Mouse (Mus musculus) kidney, postnatal 10 days (tissue): ENCODE measurements around the gene Gucy2c.
A peak's percentile ranks its signal among the peaks of the same experiment; 100 is the strongest.
"Not testable (repeated sequence)": the region's sequence is repeated elsewhere in the genome, so short reads cannot be mapped to it uniquely, and the experiment has no call there.

ENCODE experiments used
- DNase-seq: peaks from one replicate; pipeline ENCODE4 v3.0.0; 2021; ENCODE audit warnings: mixed read lengths

The Gucy2c gene

DNA sequence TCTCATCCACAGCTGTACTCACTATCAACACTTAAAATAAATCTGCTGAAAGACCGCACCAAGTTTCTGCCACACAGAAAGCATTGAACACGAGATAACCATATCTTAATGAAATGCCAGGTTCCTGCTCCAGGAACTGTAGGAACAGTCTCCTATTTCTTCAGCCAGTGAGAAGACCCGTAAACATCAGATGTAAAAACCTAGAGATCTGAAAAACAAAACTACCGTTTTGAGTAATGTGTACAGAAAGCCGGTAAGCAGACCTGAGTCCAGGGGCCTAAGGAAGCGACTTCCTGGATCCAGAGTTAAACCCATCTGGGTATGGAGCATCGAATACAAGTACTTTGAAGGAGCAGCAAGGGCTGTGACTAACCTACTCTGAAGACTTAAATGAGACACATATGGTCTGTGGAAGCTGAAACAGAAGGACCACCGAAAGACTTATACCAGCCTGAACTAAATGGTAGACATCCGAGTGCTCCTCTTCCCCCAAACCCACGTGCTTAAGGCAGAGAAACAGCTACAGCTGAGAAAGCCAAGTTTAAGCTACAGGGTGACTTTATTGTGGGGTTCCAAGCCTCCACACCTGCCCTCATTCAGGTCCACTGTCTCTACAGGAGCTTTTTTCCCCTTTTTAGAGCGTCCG lies 21.7 kb upstream of the Gucy2c start:
- DNase-seq = no peak

DNA sequence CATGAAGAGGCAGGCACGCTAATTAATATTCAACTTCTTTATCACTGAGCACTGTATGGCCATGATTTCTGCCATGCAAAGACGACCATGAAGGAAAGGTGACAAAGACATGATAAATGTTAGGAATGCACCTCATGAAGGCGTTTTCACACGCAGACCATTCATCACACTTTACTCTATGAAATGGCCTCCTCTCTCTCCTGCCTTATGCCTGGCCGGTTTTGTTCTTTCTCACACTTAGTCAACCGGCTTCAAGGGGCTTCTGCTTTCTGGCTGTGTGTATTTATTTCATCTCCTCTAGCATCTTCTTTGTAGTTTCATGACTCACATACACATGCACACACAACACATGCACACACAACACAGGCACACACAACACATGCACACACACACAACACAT lies 19.7 kb upstream of the Gucy2c start:
- DNase-seq = no peak

DNA sequence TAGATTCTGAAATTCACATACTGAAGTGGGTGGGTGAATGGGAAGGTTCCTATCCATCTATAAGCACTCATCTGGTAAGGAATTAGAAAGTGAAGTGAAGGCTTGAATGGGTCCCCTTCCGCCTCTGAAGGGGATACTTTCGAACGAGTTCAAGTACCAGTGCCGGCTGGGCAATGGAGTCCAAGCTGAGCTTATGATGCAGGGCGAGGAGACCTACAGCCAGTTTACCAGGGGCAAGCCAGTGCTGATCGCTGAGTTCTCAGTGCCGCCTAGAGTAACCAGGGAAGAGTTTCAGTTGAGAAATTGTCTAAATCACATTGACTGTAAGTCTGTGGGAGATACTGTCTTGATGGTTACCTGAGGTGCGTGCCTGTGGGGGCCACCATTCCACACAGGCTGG lies 19.1 kb upstream of the Gucy2c start:
- no peak for DNase-seq

DNA sequence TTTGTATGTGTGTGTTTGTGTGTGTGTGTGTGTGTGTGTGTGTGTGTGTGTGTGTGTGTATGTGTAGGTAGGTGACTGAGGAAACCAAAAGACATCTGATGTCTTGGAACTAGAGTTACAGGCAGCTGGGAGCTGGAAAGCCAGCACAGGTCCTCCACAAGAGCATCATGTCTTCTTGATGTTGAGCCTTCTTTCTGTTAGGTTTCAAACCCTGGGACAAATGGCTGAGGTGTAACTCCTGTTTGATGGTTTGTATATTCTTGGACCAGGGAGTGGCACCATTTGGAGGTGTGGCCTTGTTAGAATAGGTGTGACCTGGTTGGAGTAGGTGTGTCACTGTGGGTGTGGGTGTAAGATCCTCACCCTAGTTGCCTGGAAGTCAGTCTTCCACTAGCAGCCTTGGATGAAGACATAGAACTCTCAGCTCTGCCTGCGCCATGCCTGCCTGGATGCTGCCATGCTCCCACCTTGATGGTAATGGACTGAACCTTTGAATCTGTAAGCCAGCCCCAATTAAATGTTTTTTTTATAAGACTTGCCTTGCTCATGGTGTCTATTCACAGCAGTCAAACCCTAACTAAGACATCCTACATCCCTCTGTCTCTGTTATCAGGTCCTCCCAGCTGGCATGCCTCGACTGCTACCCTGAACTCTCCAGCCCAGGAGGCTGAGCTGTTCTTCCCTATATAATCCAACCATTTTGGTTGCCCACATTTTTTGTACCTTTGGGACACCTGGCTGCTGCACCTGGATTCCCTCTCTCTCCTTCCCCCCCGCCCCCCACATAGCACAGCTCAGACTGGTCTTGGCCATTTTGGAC lies 16.5 kb upstream of the Gucy2c start:
- DNase-seq = not testable (repeated sequence)

DNA sequence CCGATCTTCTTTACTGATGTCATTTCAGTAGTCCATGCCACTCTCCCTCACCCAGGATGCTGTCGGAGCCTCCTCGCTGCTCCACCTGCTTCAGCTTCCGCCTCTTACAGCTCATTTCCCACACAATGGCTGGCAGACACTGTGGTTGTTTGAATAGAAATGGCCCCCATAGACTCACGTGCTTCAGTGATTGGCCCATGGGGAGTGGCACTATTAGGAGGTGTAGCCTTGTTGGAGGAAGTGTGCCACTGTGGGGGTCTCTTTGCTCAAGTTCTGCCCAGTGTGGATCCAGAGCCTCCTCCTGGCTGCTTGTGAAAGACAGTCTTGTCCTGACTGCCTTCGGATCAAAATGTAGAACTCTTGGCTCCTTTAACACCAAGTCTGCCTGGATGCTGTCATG lies 14.3 kb upstream of the Gucy2c start:
- DNase-seq = no peak

DNA sequence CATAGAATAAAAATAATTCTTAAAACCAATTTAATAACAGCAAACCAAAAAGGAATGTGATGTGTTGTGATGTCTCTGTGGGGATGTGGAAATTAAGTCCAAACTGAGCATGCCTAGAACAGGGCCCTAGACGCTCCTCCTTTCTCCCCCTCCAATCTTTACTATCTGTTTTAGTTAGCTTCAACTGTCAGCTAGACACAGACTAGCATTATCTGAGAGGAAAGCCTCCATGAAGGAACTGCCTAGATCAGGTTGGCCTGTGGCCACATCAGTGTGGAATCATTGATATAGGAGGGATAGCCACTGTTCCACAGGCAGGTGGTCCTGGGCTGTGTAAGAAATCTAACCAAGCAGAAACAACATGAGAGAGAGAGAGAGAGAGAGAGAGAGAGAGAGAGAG lies 13.5 kb upstream of the Gucy2c start:
- DNase-seq = no peak

DNA sequence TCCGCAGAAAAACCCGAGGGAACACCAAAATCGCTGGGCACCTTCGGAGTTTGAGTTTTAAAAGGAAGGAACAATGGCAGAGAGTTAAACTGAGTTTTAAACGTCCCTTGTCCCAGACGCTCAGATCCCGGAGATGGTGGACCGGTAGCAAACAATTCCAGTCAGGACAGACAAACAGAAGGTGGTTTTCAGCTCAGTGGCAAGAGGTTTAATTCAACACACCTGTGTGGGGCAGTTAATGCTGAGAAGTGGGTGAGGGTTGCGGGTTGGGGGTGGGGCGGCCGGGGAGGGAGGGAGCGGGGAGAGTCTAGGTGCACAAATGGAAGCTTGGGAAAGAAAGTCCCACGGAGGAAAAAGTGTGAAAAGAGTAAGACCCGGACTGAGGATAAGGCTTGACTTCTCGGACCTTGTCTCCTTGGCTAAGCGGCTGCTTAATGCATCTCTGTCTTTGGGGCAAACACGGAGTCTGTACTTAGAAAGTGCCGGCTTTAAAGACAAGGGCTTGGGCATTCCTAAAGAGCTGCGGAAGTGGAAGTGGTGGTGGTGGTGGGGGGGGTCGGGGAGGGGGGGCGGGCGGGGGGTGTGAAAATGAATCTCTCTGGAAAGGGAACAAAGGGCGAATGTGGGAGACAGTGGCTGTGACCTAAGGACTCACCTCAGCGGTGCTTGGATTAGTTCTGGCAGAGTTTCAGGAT lies 12.4 kb upstream of the Gucy2c start:
- DNase-seq = no peak

DNA sequence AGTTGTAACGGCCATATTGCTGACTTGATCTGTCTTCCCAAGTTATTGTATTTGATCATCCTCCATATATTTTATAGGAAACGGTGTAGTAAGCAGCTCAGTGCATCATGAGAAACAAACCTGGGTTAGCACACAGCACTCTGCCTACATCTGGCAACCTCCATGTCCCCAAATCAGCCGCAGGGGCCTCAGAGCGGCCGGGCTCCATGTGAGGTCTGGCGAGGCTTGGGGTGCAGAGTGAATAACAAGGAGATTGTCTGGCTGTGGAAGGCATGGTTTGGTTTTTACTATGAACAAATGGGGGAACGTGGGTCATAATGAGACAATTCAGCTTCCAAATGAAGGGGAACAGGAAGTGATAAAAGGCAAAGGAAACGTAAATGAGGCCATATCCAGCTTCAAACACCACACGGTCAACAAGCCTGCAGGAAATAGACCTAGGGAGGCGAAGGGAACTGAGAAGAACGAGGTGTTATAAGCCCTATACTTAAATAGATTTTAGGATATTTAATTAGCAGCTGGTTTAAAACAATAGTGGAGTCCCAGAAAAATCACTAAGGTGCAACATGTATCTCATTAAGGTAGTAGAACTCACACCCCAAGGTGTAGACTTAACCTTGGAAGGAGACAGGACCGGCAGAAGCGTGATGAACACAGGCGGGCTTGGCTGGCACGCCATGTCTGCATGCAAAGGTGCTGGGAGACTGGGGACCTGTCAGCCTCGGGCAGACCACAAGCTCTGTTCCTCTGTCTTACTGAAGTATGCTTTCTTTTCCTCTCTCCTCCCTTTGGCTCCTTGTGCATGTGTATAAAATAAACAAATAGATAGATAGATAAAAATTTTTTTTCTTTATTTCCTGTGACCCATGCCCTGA lies 11.6 kb upstream of the Gucy2c start:
- no peak for DNase-seq

DNA sequence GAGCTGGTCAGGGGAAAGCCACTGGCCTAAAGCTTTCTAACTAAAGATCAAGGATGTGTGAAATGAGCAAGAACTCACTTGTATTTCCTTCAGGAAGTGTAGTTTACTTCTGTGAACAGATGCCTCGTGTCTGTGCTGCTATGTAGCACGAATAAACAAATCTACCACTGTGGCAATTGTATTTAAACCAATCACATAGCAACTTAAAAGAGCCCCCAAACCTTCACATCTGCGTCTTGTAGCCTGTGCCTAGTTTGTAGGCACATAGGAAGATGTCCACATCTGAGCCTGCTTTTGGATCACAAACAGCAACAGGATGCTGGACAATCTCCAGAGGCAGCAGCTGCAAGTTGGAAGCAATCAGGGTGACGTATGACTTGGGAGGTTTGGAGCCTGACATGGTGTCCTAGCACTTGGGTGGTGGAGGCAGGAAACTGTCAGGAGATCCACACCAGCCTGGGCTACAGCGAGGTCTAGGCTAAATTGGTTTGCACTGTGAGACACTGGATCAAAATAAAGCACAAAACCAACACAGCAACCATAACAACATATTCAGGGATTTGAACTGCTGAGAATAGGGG lies 7.9 kb upstream of the Gucy2c start:
- DNase-seq = peak; percentile 85

DNA sequence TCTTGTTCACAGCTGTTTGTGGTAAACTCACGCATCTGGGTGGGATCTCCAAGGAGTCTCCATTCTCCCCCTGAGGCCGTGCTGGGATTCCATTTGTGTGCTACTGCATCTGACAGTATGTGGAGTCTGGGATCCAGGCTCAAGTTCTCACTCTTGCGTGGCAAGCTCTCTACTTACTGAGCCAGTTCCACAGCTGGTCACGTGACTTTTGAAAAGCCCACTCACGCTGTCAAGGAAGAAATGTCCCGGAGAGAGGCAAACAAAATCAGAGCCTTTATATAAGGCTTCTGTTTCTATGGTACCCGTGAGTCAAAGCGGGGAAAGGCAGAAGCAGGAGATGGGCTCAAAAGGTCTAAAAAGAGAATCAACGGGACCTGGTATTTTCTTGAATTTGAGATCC lies 1.2 kb upstream of the Gucy2c start:
- no peak for DNase-seq

DNA sequence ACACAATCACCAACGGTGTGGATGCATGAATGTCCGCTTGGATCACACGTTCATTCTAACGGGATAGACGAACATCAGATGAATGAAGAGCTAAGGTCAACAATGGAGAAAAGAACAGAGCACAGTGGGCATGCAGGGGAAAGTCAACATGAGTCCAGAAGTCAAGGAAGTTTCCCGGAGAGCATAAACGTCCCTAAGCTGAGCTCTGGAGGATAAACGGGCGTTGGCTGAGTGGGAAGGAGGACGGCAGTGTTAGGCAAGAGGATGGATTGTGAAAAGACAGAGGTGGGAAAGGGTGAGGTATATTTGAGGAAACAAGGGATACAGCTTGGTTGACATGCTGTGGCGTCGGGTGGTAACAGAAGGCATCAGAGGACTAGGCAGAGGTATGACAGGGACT lies 581 bp upstream of the Gucy2c start:
- DNase-seq = no peak

- DNase-seq = no peak
These were observed 5.2 kb downstream of the Gucy2c start for GRCm38 (mm10) chr6:136776392-136776791.

- DNase-seq = no peak
These were observed 11.7 kb downstream of the Gucy2c start for GRCm38 (mm10) chr6:136769859-136770258.

- DNase-seq = no peak
These were observed 12.4 kb downstream of the Gucy2c start for GRCm38 (mm10) chr6:136769143-136769542.

- no peak for DNase-seq
These were observed 17.7 kb downstream of the Gucy2c start for GRCm38 (mm10) chr6:136763912-136764311.

DNA sequence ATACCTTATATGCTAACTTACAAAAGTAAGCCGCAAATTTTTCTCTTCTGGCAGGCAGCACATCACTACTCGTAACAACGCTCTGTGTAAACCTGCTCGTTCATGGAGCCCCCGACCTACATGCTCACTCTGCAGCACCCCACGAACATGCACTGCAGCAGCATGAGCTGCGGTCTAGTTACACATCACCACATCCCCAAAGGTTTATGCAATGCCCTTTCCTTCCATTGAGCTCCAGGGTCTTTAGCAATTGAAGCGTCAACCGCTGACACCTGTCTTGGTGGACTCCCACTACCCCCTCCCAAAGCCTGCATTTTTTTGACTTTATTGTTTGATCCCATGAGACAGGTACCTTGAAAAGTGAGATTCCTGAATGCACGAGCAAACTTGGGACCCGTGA lies 31.0 kb downstream of the Gucy2c start:
- no peak for DNase-seq

DNA sequence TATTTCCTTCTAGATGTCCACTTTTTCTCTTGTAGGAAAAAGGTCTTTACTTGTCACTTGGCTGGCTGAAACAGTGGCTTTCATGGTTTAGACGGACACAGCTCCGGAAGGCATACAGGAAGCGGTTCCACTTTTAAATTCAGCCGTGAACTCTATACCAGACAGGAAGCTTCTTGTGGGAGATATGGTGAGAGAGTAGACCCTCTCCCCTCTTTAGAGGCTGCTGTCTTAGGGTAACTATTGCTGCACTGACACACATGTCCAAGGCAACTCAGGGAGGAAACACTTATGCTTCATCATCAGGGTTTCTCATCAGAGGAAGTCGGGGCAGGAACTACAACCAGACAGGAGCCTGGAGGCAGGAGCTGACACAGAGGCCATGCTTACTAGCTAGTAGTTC lies 36.0 kb downstream of the Gucy2c start:
- no peak for DNase-seq

DNA sequence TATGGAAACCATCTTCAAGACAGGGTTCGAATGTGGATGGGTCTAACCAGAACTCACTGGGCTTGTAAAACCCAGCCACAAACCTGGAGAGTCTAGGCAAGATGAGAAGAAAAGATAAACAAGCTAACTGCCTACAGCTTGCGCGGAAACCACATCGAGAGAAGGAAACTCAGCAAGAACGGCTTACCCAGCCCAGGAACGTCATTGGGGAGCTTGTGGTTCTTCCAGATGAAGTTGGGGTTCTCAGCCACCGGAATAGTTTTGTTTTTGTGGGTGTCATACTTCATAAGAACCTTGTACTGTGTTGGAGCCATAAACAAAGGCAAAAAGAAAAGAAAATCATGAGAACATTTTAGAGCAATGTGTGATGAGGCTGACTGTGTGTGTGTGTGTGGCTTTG lies 37.8 kb downstream of the Gucy2c start:
- no peak for DNase-seq

- DNase-seq = peak; percentile 93
These were observed 39.0 kb downstream of the Gucy2c start for GRCm38 (mm10) chr6:136742352-136743118.

DNA sequence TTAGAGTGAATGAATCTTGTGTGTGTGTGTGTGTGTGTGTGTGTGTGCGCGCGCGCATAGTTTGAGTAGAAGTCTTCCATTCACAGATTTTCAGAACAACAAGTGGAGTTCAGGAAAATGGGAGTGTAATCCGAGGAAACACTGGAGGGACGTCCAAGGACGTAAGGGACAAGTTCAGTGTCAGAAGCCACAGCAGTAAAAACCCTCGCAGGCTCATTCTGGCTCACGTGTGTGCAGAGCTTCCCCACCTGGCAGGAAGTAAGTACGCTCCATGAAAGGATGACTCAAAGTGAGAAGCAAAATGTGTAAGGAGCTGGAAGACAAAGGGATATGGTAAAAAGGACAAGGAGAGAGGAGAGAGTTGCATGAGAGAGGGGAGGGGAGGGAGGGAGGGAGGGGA lies 40.3 kb downstream of the Gucy2c start:
- no peak for DNase-seq

DNA sequence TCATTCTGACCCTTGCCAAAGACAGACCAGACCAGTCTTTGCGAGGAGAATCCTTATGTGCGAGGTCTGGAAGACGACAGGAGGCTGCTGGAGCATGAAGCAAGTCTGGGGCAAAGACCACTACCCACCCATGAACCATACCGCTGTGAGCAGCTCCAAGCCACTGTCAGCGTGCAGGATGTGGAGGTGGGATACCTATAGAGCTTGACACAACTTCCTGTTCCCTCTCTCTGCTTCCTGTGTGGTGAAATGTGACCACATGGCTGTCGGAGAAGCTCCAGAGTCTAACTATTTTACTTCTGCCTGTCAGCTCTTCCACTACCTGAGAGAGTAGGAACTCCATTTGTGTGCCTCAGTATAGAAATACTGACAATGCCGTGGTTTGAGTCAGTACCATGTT lies 45.8 kb downstream of the Gucy2c start:
- no peak for DNase-seq

DNA sequence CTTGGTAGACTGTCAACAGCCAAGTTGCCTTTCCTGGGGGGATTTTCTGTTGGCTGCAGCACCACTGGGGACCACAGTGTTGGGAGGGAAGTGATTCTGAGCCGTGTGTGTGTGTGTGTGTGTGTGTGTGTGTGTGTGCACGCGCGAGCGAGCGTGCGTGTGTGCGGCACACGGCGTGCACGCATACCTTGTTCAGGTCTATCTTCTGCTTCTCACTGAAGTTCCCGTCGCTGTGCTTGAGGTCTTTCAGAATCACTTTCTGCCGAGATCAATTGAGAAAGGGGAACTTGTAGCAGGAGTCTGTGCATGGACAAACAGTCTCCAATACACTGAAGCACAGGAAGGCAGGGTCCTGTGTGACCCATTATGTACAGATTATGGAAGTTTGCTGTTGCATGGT lies 53.4 kb downstream of the Gucy2c start:
- DNase-seq = no peak
